Mouse (Mus musculus): Measurements from ENCODE around the gene Syt13. TPM values are rescaled to one million over a fixed set of nuclear protein-coding genes. Genes with fewer than 3 reads are reported as not detected.

The Syt13 gene
- not detected in 2 replicates for total RNA-seq (2014; fragmentation: Nextera tagmentation)
- 0.05 and 0.06 TPM in 2 replicates for total RNA-seq (2017)
- polyA plus RNA-seq (2012) = not detected in 2 replicates

- no peaks in the 10 kb centered on the region for H3K36me3 ChIP-seq (replicated peaks)
- TF ChIP-seq GATA1 (IDR thresholded peaks at IDR 0.05; ENCODE audit: borderline replicate concordance, low read length) (no peak), POLR2AphosphoS5 (IDR thresholded peaks at IDR 0.05; ENCODE audit: insufficient replicate concordance, low read depth, low read length) (no peak), TAL1 (conservative IDR thresholded peaks at IDR 0.05; ENCODE audit: low read depth, low read length) (no peak), GATA2 (IDR thresholded peaks at IDR 0.05; ENCODE audit: borderline replicate concordance, low read depth, low read length) (no peak), CTCF (IDR thresholded peaks at IDR 0.05; ENCODE audit: low read depth, low read length) (no peak)
- H3K27me3 ChIP-seq (ENCODE audit: insufficient read depth, low read length) = peaks cover 50% of the 10 kb centered on the region
- no peak for ATAC-seq (ENCODE audit: extremely low read depth, insufficient number of reproducible peaks, low FRiP score, poor library complexity, severe bottlenecking)
- H3K9me3 ChIP-seq (replicated peaks) = no peaks in the 10 kb centered on the region
- peak within 1 kb of the TSS; percentile 33; the same call in 1 of the 2 replicates for H3K4me3 ChIP-seq (ENCODE audit: low read depth, low read length)
- DNase-seq (ENCODE audit: low spot score) = no peak
- peaks cover 16% of the 10 kb centered on the region for H3K4me1 ChIP-seq (ENCODE audit: insufficient read depth, low read depth, low read length)
Measured at GRCm38 (mm10) chr2:92914933-92915553, at the start of gene Syt13. Gene Syt13, plus strand, starts transcription at chr2:92915098.

DNA sequence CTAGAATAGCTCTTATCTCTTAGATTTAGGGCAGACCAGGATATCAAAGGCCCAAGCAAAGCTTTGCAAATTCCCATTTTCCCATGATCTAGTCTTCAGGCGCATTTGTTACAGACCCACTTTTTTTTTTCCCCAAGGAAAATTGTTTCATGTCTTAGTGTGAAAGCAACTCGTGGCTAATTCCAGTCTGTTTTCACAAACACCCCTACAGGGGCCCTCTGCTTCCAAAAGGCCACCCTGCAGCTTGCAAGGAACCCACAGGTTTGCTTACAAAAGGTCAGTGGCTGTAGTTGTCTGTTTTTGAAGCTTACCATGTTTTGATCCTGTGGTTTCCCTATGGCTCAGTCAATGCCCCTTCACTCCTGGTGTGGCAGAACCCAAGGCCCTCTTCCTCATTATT is 48.3 kb upstream of the Syt13 start:
- peaks cover 2% of the 10 kb centered on the region; the same call in 1 of the 2 replicates for H3K27me3 ChIP-seq (ENCODE audit: insufficient read depth, low read length)
- H3K4me1 ChIP-seq (ENCODE audit: insufficient read depth, low read depth, low read length) = no peaks in the 10 kb centered on the region
- no peak overlapping the region for H3K4me3 ChIP-seq (ENCODE audit: low read depth, low read length)
- TF ChIP-seq GATA2 (IDR thresholded peaks at IDR 0.05; ENCODE audit: borderline replicate concordance, low read depth, low read length) (no peak), CTCF (IDR thresholded peaks at IDR 0.05; ENCODE audit: low read depth, low read length) (no peak), GATA1 (IDR thresholded peaks at IDR 0.05; ENCODE audit: borderline replicate concordance, low read length) (no peak), POLR2AphosphoS5 (IDR thresholded peaks at IDR 0.05; ENCODE audit: insufficient replicate concordance, low read depth, low read length) (no peak)
- DNase-seq (ENCODE audit: low spot score) (no peak), ATAC-seq (ENCODE audit: extremely low read depth, insufficient number of reproducible peaks, low FRiP score, poor library complexity, severe bottlenecking) (no peak)
- no peaks in the 10 kb centered on the region for H3K36me3 ChIP-seq (replicated peaks)
- no peaks in the 10 kb centered on the region for H3K9me3 ChIP-seq (replicated peaks)

- ATAC-seq (ENCODE audit: extremely low read depth, insufficient number of reproducible peaks, low FRiP score, poor library complexity, severe bottlenecking) = no peak
- Histone ChIP-seq H3K27me3 (ENCODE audit: insufficient read depth, low read length) (peaks cover 2% of the 10 kb centered on the region; the same call in 1 of the 2 replicates), H3K4me3 (ENCODE audit: low read depth, low read length) (no peak overlapping the region), H3K4me1 (ENCODE audit: insufficient read depth, low read depth, low read length) (no peaks in the 10 kb centered on the region), H3K36me3 (replicated peaks) (no peaks in the 10 kb centered on the region), H3K9me3 (replicated peaks) (no peaks in the 10 kb centered on the region)
- no peak for DNase-seq (ENCODE audit: low spot score)
- TF ChIP-seq TAL1 (conservative IDR thresholded peaks at IDR 0.05; ENCODE audit: low read depth, low read length) (no peak), POLR2AphosphoS5 (IDR thresholded peaks at IDR 0.05; ENCODE audit: insufficient replicate concordance, low read depth, low read length) (no peak), GATA1 (IDR thresholded peaks at IDR 0.05; ENCODE audit: borderline replicate concordance, low read length) (no peak), GATA2 (IDR thresholded peaks at IDR 0.05; ENCODE audit: borderline replicate concordance, low read depth, low read length) (no peak), CTCF (IDR thresholded peaks at IDR 0.05; ENCODE audit: low read depth, low read length) (no peak)
Measured at GRCm38 (mm10) chr2:92870139-92870836, 44.6 kb upstream of the Syt13 start.

DNA sequence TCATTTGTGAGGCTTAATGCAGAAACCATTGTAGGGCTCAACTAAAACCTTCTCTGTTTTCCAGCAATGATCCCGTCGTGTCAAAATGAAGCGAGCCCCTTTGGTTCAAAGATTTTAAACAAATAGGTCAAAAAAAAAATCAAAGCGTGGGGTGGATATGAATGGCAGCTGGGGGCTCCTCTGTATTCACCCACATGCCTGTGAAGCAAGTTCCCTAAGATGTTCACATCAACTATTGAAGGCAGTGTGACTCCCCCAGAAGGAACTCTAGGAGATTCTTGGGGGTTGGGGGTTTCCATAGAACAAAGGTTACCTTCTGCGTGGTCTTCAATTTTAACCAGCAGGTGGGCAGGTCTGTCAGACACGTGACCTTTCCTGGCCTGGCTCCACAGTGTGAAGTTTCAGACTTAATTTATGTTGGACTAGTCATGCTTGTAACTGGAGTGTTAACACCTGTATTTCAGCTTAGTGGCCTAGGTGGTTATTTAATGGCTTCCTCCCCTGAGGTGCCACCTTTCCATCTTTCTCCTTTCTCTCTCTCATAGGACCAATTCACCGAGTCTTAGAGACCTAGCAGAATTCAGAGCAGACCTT is 43.7 kb upstream of the Syt13 start:
- H3K36me3 ChIP-seq (replicated peaks) = no peaks in the 10 kb centered on the region
- TF ChIP-seq GATA1 (IDR thresholded peaks at IDR 0.05; ENCODE audit: borderline replicate concordance, low read length) = no peak
- TF ChIP-seq TAL1 (conservative IDR thresholded peaks at IDR 0.05; ENCODE audit: low read depth, low read length) = no peak
- no peak for TF ChIP-seq POLR2AphosphoS5 (IDR thresholded peaks at IDR 0.05; ENCODE audit: insufficient replicate concordance, low read depth, low read length)
- no peak for TF ChIP-seq GATA2 (IDR thresholded peaks at IDR 0.05; ENCODE audit: borderline replicate concordance, low read depth, low read length)
- no peak for TF ChIP-seq CTCF (IDR thresholded peaks at IDR 0.05; ENCODE audit: low read depth, low read length)
- H3K9me3 ChIP-seq (replicated peaks) = no peaks in the 10 kb centered on the region
- no peak for DNase-seq (ENCODE audit: low spot score)
- H3K4me3 ChIP-seq (ENCODE audit: low read depth, low read length) = no peak overlapping the region
- ATAC-seq (ENCODE audit: extremely low read depth, insufficient number of reproducible peaks, low FRiP score, poor library complexity, severe bottlenecking) = no peak
- H3K4me1 ChIP-seq (ENCODE audit: insufficient read depth, low read depth, low read length) = no peaks in the 10 kb centered on the region
- H3K27me3 ChIP-seq (ENCODE audit: insufficient read depth, low read length) = peaks cover 2% of the 10 kb centered on the region; the same call in 1 of the 2 replicates

DNA sequence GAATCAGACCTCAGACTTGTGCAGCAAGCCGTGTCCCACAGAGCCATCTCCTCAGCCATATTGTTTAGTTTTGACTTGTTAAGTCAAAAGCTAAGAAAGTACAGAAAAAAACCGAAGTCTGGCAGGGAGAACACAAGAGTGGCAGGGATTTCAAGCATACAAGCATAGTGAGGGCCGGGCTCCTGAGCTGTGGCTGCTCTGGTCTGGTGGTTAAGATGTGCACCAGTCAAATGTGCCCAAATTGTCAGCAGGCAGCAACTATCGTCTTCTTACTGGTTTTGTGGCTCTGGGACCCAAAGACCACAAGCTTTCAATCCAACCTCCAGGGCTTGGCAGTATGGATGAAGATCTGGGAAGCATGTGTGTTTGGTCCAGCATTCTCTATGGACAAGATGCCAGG is 42.2 kb upstream of the Syt13 start:
- no peak overlapping the region for H3K4me3 ChIP-seq (ENCODE audit: low read depth, low read length)
- DNase-seq (ENCODE audit: low spot score) (no peak), ATAC-seq (ENCODE audit: extremely low read depth, insufficient number of reproducible peaks, low FRiP score, poor library complexity, severe bottlenecking) (no peak)
- H3K4me1 ChIP-seq (ENCODE audit: insufficient read depth, low read depth, low read length) = no peaks in the 10 kb centered on the region
- no peaks in the 10 kb centered on the region for H3K9me3 ChIP-seq (replicated peaks)
- TF ChIP-seq GATA1 (IDR thresholded peaks at IDR 0.05; ENCODE audit: borderline replicate concordance, low read length) = no peak
- peaks cover 3% of the 10 kb centered on the region for H3K27me3 ChIP-seq (ENCODE audit: insufficient read depth, low read length)
- no peaks in the 10 kb centered on the region for H3K36me3 ChIP-seq (replicated peaks)

GRCm38 (mm10) chr2:92874592-92874991 is 40.3 kb upstream of the Syt13 start:
- Histone ChIP-seq H3K27me3 (ENCODE audit: insufficient read depth, low read length) (peaks cover 6% of the 10 kb centered on the region), H3K4me3 (ENCODE audit: low read depth, low read length) (no peak overlapping the region), H3K9me3 (replicated peaks) (no peaks in the 10 kb centered on the region), H3K4me1 (ENCODE audit: insufficient read depth, low read depth, low read length) (no peaks in the 10 kb centered on the region), H3K36me3 (replicated peaks) (no peaks in the 10 kb centered on the region)
- DNase-seq (ENCODE audit: low spot score) (no peak), ATAC-seq (ENCODE audit: extremely low read depth, insufficient number of reproducible peaks, low FRiP score, poor library complexity, severe bottlenecking) (no peak)
- no peak for TF ChIP-seq GATA2 (IDR thresholded peaks at IDR 0.05; ENCODE audit: borderline replicate concordance, low read depth, low read length)
- TF ChIP-seq TAL1 (conservative IDR thresholded peaks at IDR 0.05; ENCODE audit: low read depth, low read length) = no peak
- TF ChIP-seq POLR2AphosphoS5 (IDR thresholded peaks at IDR 0.05; ENCODE audit: insufficient replicate concordance, low read depth, low read length) = no peak
- TF ChIP-seq GATA1 (IDR thresholded peaks at IDR 0.05; ENCODE audit: borderline replicate concordance, low read length) = no peak
- TF ChIP-seq CTCF (IDR thresholded peaks at IDR 0.05; ENCODE audit: low read depth, low read length) = no peak
